Mouse (Mus musculus): Measurements from ENCODE around the gene Wdr25. TPM values are rescaled to one million over a fixed set of nuclear protein-coding genes. Genes with fewer than 3 reads are reported as not detected.

Gene Wdr25
- polyA plus RNA-seq, 1 experiment from 2014 or later = 5.6 TPM

GRCm38 (mm10) chr12:108982684-108982960 lies 89.2 kb downstream of the Wdr25 start:
- Histone ChIP-seq H3K9me3 (replicated peaks; ENCODE audit: control insufficient read depth, low read length) (no peaks in the 10 kb centered on the region), H3K4me1 (ENCODE audit: control insufficient read depth, insufficient read depth, low read length) (no peaks in the 10 kb centered on the region), H3K4me2 (ENCODE audit: low read depth, low read length) (no peak overlapping the region), H3K27ac (replicated peaks; ENCODE audit: low read depth, low read length) (no peak overlapping the region), H3K9ac (replicated peaks; ENCODE audit: low read length) (no peak overlapping the region), H3K27me3 (ENCODE audit: control insufficient read depth, insufficient read depth, low read length) (no peaks in the 10 kb centered on the region), H3K4me3 (ENCODE audit: low read depth, low read length) (no peak overlapping the region), H3K36me3 (replicated peaks; ENCODE audit: control insufficient read depth, insufficient read depth, low read depth, low read length) (no peaks in the 10 kb centered on the region)
- no peak for ATAC-seq (replicated peaks; ENCODE audit: insufficient number of reproducible peaks, low FRiP score, low TSS enrichment, low read depth)
- WGBS = 73% methylated on average over 6 of the region's 6 CpGs
- no peak for DNase-seq (ENCODE audit: low spot score)

DNA sequence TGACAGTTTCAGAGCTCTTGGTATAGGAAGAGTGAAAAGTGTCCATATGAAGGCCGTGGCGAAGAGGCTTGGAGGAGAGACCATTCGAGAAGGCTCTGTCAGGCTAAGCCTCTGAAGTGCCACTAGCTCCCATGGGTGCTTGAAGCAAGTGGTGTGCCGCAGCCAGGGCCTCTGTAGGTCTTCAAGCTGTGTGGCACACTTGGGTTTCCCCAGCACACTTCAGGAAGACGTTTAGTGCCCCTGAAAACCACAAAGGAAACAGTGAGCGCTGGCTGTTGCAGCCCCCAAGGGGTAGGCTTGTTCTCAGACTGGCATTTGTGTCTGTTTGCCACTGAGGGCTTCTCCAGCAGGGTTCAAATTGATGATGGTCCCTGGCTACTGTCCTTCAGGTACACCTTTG lies 90.1 kb downstream of the Wdr25 start:
- DNase-seq (ENCODE audit: low spot score) (no peak), ATAC-seq (replicated peaks; ENCODE audit: insufficient number of reproducible peaks, low FRiP score, low TSS enrichment, low read depth) (no peak)
- Histone ChIP-seq H3K4me2 (ENCODE audit: low read depth, low read length) (no peak overlapping the region), H3K4me1 (ENCODE audit: control insufficient read depth, insufficient read depth, low read length) (no peaks in the 10 kb centered on the region), H3K9ac (replicated peaks; ENCODE audit: low read length) (no peak overlapping the region), H3K27me3 (ENCODE audit: control insufficient read depth, insufficient read depth, low read length) (no peaks in the 10 kb centered on the region), H3K9me3 (replicated peaks; ENCODE audit: control insufficient read depth, low read length) (no peaks in the 10 kb centered on the region), H3K36me3 (replicated peaks; ENCODE audit: control insufficient read depth, insufficient read depth, low read depth, low read length) (no peaks in the 10 kb centered on the region), H3K4me3 (ENCODE audit: low read depth, low read length) (no peak overlapping the region), H3K27ac (replicated peaks; ENCODE audit: low read depth, low read length) (no peak overlapping the region)
- WGBS = 90% methylated on average over 6 of the region's 6 CpGs

DNA sequence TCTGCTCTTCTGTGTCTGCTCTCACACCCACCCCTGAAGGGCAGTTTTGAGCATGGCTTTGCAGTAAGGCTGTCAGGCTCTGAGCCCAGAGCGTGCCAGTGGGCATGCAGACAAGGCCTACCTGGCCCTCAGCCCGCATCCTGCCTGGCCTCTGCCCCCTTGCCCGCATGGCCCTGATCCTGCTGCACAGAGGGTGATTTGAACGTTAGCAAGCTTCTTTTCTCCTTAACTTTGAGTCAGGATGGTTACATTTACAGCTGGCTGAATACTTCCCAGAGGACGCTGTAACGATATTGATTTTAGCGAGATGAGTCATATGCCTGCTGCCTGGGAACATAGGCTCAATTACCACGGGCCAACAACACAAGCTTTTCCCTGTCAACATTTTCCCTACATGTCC lies 91.0 kb downstream of the Wdr25 start:
- no peak overlapping the region for H3K9ac ChIP-seq (replicated peaks; ENCODE audit: low read length)
- no peak for ATAC-seq (replicated peaks; ENCODE audit: insufficient number of reproducible peaks, low FRiP score, low TSS enrichment, low read depth)
- H3K9me3 ChIP-seq (replicated peaks; ENCODE audit: control insufficient read depth, low read length) = no peaks in the 10 kb centered on the region
- DNase-seq (ENCODE audit: low spot score) = no peak
- no peaks in the 10 kb centered on the region for H3K4me1 ChIP-seq (ENCODE audit: control insufficient read depth, insufficient read depth, low read length)
- no peaks in the 10 kb centered on the region for H3K36me3 ChIP-seq (replicated peaks; ENCODE audit: control insufficient read depth, insufficient read depth, low read depth, low read length)
- H3K27ac ChIP-seq (replicated peaks; ENCODE audit: low read depth, low read length) = no peak overlapping the region
- 72% methylated on average over 8 of the region's 8 CpGs for WGBS
- no peaks in the 10 kb centered on the region for H3K27me3 ChIP-seq (ENCODE audit: control insufficient read depth, insufficient read depth, low read length)
- no peak overlapping the region for H3K4me3 ChIP-seq (ENCODE audit: low read depth, low read length)
- H3K4me2 ChIP-seq (ENCODE audit: low read depth, low read length) = no peak overlapping the region

DNA sequence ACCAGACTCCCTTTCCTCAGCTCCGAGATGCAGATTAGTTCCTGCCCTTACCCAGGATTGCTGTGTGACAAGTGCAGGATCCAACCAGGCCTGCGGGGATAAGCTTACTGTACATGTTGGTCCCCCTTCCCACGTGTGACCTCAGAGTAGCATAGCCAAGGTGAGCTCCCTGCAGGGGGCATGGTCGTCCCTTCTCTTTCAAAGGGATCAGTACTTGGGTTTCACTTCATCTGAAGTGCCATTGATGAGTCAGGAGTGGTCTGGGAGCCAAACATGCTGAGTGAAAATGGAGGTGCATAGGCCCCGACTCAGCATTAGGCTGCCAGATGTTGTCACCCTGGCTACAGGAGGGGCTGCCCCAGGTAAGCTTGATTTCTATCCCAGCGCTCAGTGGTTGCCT lies 91.6 kb downstream of the Wdr25 start:
- H3K27ac ChIP-seq (replicated peaks; ENCODE audit: low read depth, low read length) = no peak overlapping the region
- 64% methylated on average over 6 of the region's 6 CpGs for WGBS

DNA sequence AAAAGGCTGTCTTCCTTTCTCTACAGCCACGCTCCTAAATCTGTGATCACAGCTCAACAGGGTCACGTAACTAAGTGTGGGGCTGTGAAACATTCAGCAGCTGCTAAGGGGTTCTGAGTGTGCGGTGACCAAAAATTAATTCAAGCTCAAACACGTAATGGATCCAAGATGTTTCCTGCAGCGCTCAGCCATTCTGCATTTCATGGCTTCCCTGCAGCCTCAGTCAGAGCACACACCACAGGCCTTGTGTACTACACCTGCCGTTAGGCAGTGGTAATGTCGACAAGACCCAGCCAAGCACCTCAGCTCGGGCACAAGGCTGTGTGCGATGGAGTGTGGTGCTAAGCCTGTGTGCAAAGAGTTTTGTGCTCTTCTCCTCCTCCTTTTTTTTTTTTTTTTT lies 94.0 kb downstream of the Wdr25 start:
- Histone ChIP-seq H3K4me3 (ENCODE audit: low read depth, low read length) (no peak overlapping the region), H3K9me3 (replicated peaks; ENCODE audit: control insufficient read depth, low read length) (no peaks in the 10 kb centered on the region), H3K9ac (replicated peaks; ENCODE audit: low read length) (no peak overlapping the region), H3K4me2 (ENCODE audit: low read depth, low read length) (no peak overlapping the region), H3K36me3 (replicated peaks; ENCODE audit: control insufficient read depth, insufficient read depth, low read depth, low read length) (no peaks in the 10 kb centered on the region), H3K27ac (replicated peaks; ENCODE audit: low read depth, low read length) (no peak overlapping the region), H3K27me3 (ENCODE audit: control insufficient read depth, insufficient read depth, low read length) (no peaks in the 10 kb centered on the region), H3K4me1 (ENCODE audit: control insufficient read depth, insufficient read depth, low read length) (no peaks in the 10 kb centered on the region)
- 62% methylated on average over 9 of the region's 9 CpGs for WGBS
- peak; percentile 75; the same call in 1 of the 2 replicates for ATAC-seq (replicated peaks; ENCODE audit: insufficient number of reproducible peaks, low FRiP score, low TSS enrichment, low read depth)
- DNase-seq (ENCODE audit: low spot score) = peak; percentile 58

More for the DNA sequence above, 91.6 kb downstream of the Wdr25 start:
- no peaks in the 10 kb centered on the region for H3K36me3 ChIP-seq (replicated peaks; ENCODE audit: control insufficient read depth, insufficient read depth, low read depth, low read length)
- H3K4me3 ChIP-seq (ENCODE audit: low read depth, low read length) = no peak overlapping the region
- H3K27me3 ChIP-seq (ENCODE audit: control insufficient read depth, insufficient read depth, low read length) = no peaks in the 10 kb centered on the region
- DNase-seq (ENCODE audit: low spot score) = no peak
- H3K4me2 ChIP-seq (ENCODE audit: low read depth, low read length) = no peak overlapping the region
- H3K9ac ChIP-seq (replicated peaks; ENCODE audit: low read length) = no peak overlapping the region
- H3K9me3 ChIP-seq (replicated peaks; ENCODE audit: control insufficient read depth, low read length) = no peaks in the 10 kb centered on the region
- H3K4me1 ChIP-seq (ENCODE audit: control insufficient read depth, insufficient read depth, low read length) = no peaks in the 10 kb centered on the region
- no peak for ATAC-seq (replicated peaks; ENCODE audit: insufficient number of reproducible peaks, low FRiP score, low TSS enrichment, low read depth)

DNA sequence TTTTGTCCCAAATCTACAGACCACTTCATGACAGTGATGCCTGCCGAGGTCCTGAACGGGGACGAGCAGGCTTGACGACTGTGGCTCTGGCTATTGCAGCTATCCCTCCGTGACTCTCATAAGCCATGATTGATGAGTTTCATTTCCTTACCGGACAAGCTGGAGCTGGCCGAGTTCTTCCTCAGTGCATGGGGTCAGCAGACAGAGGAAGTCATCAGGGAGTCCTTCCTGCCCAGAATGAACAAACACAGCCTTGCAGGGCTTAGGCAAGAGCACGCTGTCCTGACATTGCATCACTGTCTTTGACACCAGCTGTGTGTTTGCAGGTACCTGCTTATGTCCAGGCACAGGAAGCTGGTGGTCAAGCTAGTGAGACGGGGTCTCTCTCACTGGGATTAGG lies 97.0 kb downstream of the Wdr25 start:
- no peak for ATAC-seq (replicated peaks; ENCODE audit: insufficient number of reproducible peaks, low FRiP score, low TSS enrichment, low read depth)
- H3K27ac ChIP-seq (replicated peaks; ENCODE audit: low read depth, low read length) = no peak overlapping the region
- H3K4me1 ChIP-seq (ENCODE audit: control insufficient read depth, insufficient read depth, low read length) = no peaks in the 10 kb centered on the region
- no peak overlapping the region for H3K4me3 ChIP-seq (ENCODE audit: low read depth, low read length)
- H3K27me3 ChIP-seq (ENCODE audit: control insufficient read depth, insufficient read depth, low read length) = no peaks in the 10 kb centered on the region
- no peaks in the 10 kb centered on the region for H3K9me3 ChIP-seq (replicated peaks; ENCODE audit: control insufficient read depth, low read length)
- no peak for DNase-seq (ENCODE audit: low spot score)
- 72% methylated on average over 9 of the region's 9 CpGs for WGBS
- H3K36me3 ChIP-seq (replicated peaks; ENCODE audit: control insufficient read depth, insufficient read depth, low read depth, low read length) = no peaks in the 10 kb centered on the region
- H3K4me2 ChIP-seq (ENCODE audit: low read depth, low read length) = no peak overlapping the region
- H3K9ac ChIP-seq (replicated peaks; ENCODE audit: low read length) = no peak overlapping the region

DNA sequence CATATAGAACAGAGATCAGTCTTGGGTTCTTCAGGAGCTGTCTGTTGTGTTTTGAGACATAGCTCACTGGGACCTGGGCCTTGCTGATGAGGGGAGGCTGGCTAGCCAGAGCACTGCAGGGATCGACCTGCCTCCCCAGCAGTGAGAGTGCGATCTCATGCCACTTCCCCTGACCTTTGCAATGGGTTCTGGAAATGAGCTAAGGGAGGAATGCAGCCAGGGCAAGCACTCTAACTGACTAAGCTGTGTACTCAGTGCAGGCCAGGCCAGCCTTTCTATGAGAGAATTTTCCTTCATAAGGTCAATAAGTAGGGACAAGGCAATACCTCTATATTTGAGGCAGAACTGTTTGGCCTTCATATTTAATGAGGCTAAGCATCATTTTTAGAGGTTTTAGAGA lies 99.6 kb downstream of the Wdr25 start:
- Histone ChIP-seq H3K9me3 (replicated peaks; ENCODE audit: control insufficient read depth, low read length) (no peaks in the 10 kb centered on the region), H3K27ac (replicated peaks; ENCODE audit: low read depth, low read length) (no peak overlapping the region), H3K4me3 (ENCODE audit: low read depth, low read length) (no peak overlapping the region), H3K9ac (replicated peaks; ENCODE audit: low read length) (no peak overlapping the region), H3K4me1 (ENCODE audit: control insufficient read depth, insufficient read depth, low read length) (no peaks in the 10 kb centered on the region), H3K4me2 (ENCODE audit: low read depth, low read length) (no peak overlapping the region), H3K27me3 (ENCODE audit: control insufficient read depth, insufficient read depth, low read length) (no peaks in the 10 kb centered on the region), H3K36me3 (replicated peaks; ENCODE audit: control insufficient read depth, insufficient read depth, low read depth, low read length) (no peaks in the 10 kb centered on the region)
- WGBS = 47% methylated on average over 2 of the region's 2 CpGs
- DNase-seq (ENCODE audit: low spot score) (no peak), ATAC-seq (replicated peaks; ENCODE audit: insufficient number of reproducible peaks, low FRiP score, low TSS enrichment, low read depth) (no peak)

DNA sequence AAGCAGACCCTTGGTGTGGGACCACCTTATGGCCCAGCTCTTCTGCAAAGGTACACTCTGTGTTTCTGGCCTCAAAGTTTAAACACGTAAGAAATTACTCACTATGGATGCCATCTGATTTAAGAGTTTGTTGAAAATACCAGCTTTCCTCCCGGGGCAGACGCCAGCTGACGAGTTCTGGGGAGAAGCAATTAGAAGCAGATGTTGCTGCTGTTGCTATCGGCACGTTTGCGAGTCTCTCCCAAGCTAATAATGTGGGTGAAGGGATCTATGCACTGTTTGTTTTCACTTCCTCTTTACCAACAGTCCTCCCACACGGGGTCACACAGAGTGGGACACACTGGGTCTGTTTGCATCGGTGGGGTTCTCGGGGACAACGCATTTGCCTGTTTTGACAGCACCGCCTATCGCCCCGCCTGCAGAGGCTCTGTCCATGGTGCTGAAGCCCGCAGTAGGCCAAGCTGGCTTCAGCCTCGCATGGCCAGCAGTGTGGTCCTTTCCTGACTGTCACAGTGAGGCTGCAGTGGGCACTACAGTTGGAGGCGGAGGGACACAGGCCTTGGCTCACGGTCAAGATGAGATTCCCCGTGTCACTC lies 101.1 kb downstream of the Wdr25 start:
- Histone ChIP-seq H3K27me3 (ENCODE audit: control insufficient read depth, insufficient read depth, low read length) (no peaks in the 10 kb centered on the region), H3K4me2 (ENCODE audit: low read depth, low read length) (peak overlapping the region; percentile 19; the same call in 1 of the 2 replicates)

More for the DNA sequence above, 101.1 kb downstream of the Wdr25 start:
- no peak overlapping the region for H3K4me3 ChIP-seq (ENCODE audit: low read depth, low read length)
- H3K9me3 ChIP-seq (replicated peaks; ENCODE audit: control insufficient read depth, low read length) = no peaks in the 10 kb centered on the region
- 6% methylated on average over 19 of the region's 19 CpGs for WGBS
- H3K27ac ChIP-seq (replicated peaks; ENCODE audit: low read depth, low read length) = no peak overlapping the region
- no peaks in the 10 kb centered on the region for H3K36me3 ChIP-seq (replicated peaks; ENCODE audit: control insufficient read depth, insufficient read depth, low read depth, low read length)
- ATAC-seq (replicated peaks; ENCODE audit: insufficient number of reproducible peaks, low FRiP score, low TSS enrichment, low read depth) (no peak), DNase-seq (ENCODE audit: low spot score) (peak; percentile 87)
- H3K4me1 ChIP-seq (ENCODE audit: control insufficient read depth, insufficient read depth, low read length) = no peaks in the 10 kb centered on the region
- no peak overlapping the region for H3K9ac ChIP-seq (replicated peaks; ENCODE audit: low read length)

Data from embryonic facial prominence, embryonic 11.5 days (tissue).